Mouse (Mus musculus) MEL (cell line): ENCODE results near the gene Elovl1. TPM values are rescaled to one million over a fixed set of nuclear protein-coding genes. Genes with fewer than 3 reads are reported as not detected.

Experiments
- DNase-seq: peaks from one replicate; pipeline ENCODE4 v3.0.0; 2011; ENCODE audit warnings: low read depth, low spot score
- H3K27ac ChIP-seq: 2 replicates; pipeline ENCODE4 v1.5.1; 2012; ENCODE audit warnings: low read depth, mild to moderate bottlenecking, control low read depth, low read length, moderate library complexity; ENCODE audit not compliant: control insufficient read depth
- H3K27me3 ChIP-seq, 2 experiments: fragments of 150-350 bp in 1 of 2; sonication (generic) in 1 of 2; 2 replicates each; pipeline ENCODE4 v1.6.1; 2012; ENCODE audit warnings: low read length in 2 of 2, mild to moderate bottlenecking in 2 of 2, improper control_type of control experiment in 1 of 2, moderate library complexity in 1 of 2; ENCODE audit not compliant: insufficient read depth in 2 of 2, control insufficient read depth in 1 of 2
- H3K36me3 ChIP-seq, 2 experiments: 2 replicates each; pipeline ENCODE4 v1.6.1; 2012 to 2014; ENCODE audit warnings: low read length in 2 of 2, improper control_type of control experiment in 1 of 2, inconsistent platforms in 1 of 2, mild to moderate bottlenecking in 1 of 2; ENCODE audit not compliant: insufficient read depth in 2 of 2, control insufficient read depth in 1 of 2
- H3K4me1 ChIP-seq, 2 experiments: fragments of 150-350 bp in 1 of 2; sonication (generic) in 1 of 2; 2 replicates each; pipeline ENCODE4 v1.6.1; 2012; ENCODE audit warnings: low read length in 2 of 2, improper control_type of control experiment in 1 of 2, mild to moderate bottlenecking in 1 of 2; ENCODE audit not compliant: insufficient read depth in 2 of 2, control insufficient read depth in 1 of 2
- H3K4me3 ChIP-seq, 2 experiments: fragments of 150-350 bp in 1 of 2; sonication (generic) in 1 of 2; 2 replicates each; pipeline ENCODE4 v1.5.1; 2012; ENCODE audit warnings: low read depth in 2 of 2, low read length in 2 of 2, mild to moderate bottlenecking in 2 of 2, moderate library complexity in 2 of 2, control low read depth in 1 of 2, improper control_type of control experiment in 1 of 2; ENCODE audit not compliant: control insufficient read depth in 1 of 2, insufficient read depth in 1 of 2
- H3K79me2 ChIP-seq: 2 replicates; pipeline ENCODE4 v1.6.1; 2012; ENCODE audit warnings: mild to moderate bottlenecking, low read length, moderate library complexity; ENCODE audit not compliant: control insufficient read depth, poor library complexity, insufficient read depth
- H3K9ac ChIP-seq: 2 replicates; pipeline ENCODE4 v1.6.1; 2012; ENCODE audit warnings: low read depth, mild to moderate bottlenecking, control low read depth, low read length, moderate library complexity; ENCODE audit not compliant: control insufficient read depth, poor library complexity, severe bottlenecking
- H3K9me3 ChIP-seq: fragments of 150-350 bp; sonication (generic); replicated peaks from 2 replicates; pipeline ENCODE4 v1.6.1; 2012; ENCODE audit warnings: mild to moderate bottlenecking, low read length, improper control_type of control experiment, moderate library complexity; ENCODE audit not compliant: insufficient read depth
- BHLHE40 ChIP-seq: IDR thresholded peaks from 2 replicates; pipeline ENCODE4 v1.6.1; 2012; ENCODE audit warnings: low read depth, mild to moderate bottlenecking, inconsistent platforms, low read length, improper control_type of control experiment, borderline replicate concordance
- CHD1 ChIP-seq: IDR thresholded peaks from 2 replicates; pipeline ENCODE4 v1.6.1; 2012; ENCODE audit warnings: low read depth, mild to moderate bottlenecking, inconsistent platforms, low read length, improper control_type of control experiment
- CHD2 ChIP-seq: IDR thresholded peaks from 2 replicates; pipeline ENCODE4 v1.6.1; 2011; ENCODE audit warnings: low read length, improper control_type of control experiment
- CTCF ChIP-seq, 3 experiments: IDR thresholded peaks in 2 of 3; conservative IDR thresholded peaks in 1 of 3; 2 replicates each; pipeline ENCODE4 v1.5.1; 2011 to 2012; ENCODE audit warnings: low read length in 3 of 3, low read depth in 2 of 3, mild to moderate bottlenecking in 2 of 3, improper control_type of control experiment in 1 of 3, inconsistent platforms in 1 of 3, mixed read lengths in 1 of 3, moderate library complexity in 1 of 3; ENCODE audit not compliant: control insufficient read depth in 1 of 3, insufficient read depth in 1 of 3, poor library complexity in 1 of 3, severe bottlenecking in 1 of 3
- E2F4 ChIP-seq: IDR thresholded peaks from 2 replicates; pipeline ENCODE4 v1.6.1; 2011; ENCODE audit warnings: low read depth, low read length, improper control_type of control experiment, borderline replicate concordance
- ELF1 ChIP-seq: IDR thresholded peaks from 2 replicates; pipeline ENCODE4 v1.6.1; 2014; ENCODE audit warnings: low read depth, mild to moderate bottlenecking, inconsistent platforms, low read length, improper control_type of control experiment, moderate library complexity
- ETS1 ChIP-seq: IDR thresholded peaks from 2 replicates; pipeline ENCODE4 v1.6.1; 2012; ENCODE audit warnings: low read depth, mild to moderate bottlenecking, inconsistent platforms, low read length, improper control_type of control experiment, moderate library complexity
- GATA1 ChIP-seq: IDR thresholded peaks from 2 replicates; pipeline ENCODE4 v1.6.1; 2011; ENCODE audit warnings: low read depth, low read length, improper control_type of control experiment
- JUND ChIP-seq: IDR thresholded peaks from 2 replicates; pipeline ENCODE4 v1.6.1; 2011; ENCODE audit warnings: low read depth, mild to moderate bottlenecking, improper control_type of control experiment, low read length
- KAT2A ChIP-seq: conservative IDR thresholded peaks from 2 replicates; pipeline ENCODE4 v1.6.1; 2012; ENCODE audit warnings: low read depth, low read length, improper control_type of control experiment, inconsistent platforms
- MAFK ChIP-seq: IDR thresholded peaks from 2 replicates; pipeline ENCODE4 v1.6.1; 2011; ENCODE audit warnings: low read depth, mild to moderate bottlenecking, low read length, improper control_type of control experiment, borderline replicate concordance
- MAX ChIP-seq: IDR thresholded peaks from 2 replicates; pipeline ENCODE4 v1.6.1; 2011; ENCODE audit warnings: low read length, improper control_type of control experiment
- MXI1 ChIP-seq: IDR thresholded peaks from 2 replicates; pipeline ENCODE4 v1.6.1; 2011; ENCODE audit warnings: mild to moderate bottlenecking, low read depth, low read length, improper control_type of control experiment
- MYB ChIP-seq: IDR thresholded peaks from 2 replicates; pipeline ENCODE4 v1.6.1; 2011; ENCODE audit warnings: mild to moderate bottlenecking, low read depth, low read length, improper control_type of control experiment
- NELFE ChIP-seq: IDR thresholded peaks from 2 replicates; pipeline ENCODE4 v1.6.1; 2011; ENCODE audit warnings: low read depth, low read length, improper control_type of control experiment
- POLR2A ChIP-seq, 2 experiments: IDR thresholded peaks; 2 replicates each; pipeline ENCODE4 v1.6.1; 2011 to 2012; ENCODE audit warnings: low read length in 2 of 2, mild to moderate bottlenecking in 2 of 2, control low read depth in 1 of 2, improper control_type of control experiment in 1 of 2, low read depth in 1 of 2, moderate library complexity in 1 of 2; ENCODE audit not compliant: control insufficient read depth in 1 of 2, insufficient read depth in 1 of 2, poor library complexity in 1 of 2
- POLR2AphosphoS2 ChIP-seq: IDR thresholded peaks from 2 replicates; pipeline ENCODE4 v1.6.1; 2011; ENCODE audit warnings: low read length, improper control_type of control experiment
- RAD21 ChIP-seq: IDR thresholded peaks from 2 replicates; pipeline ENCODE4 v1.6.1; 2011; ENCODE audit warnings: mild to moderate bottlenecking, low read depth, low read length, improper control_type of control experiment
- RCOR1 ChIP-seq: IDR thresholded peaks from 2 replicates; pipeline ENCODE4 v1.6.1; 2012; ENCODE audit warnings: low read depth, mild to moderate bottlenecking, inconsistent platforms, low read length, improper control_type of control experiment
- SIN3A ChIP-seq: IDR thresholded peaks from 2 replicates; pipeline ENCODE4 v1.6.1; 2012; ENCODE audit warnings: low read length, improper control_type of control experiment, inconsistent platforms
- TAL1 ChIP-seq: IDR thresholded peaks from 2 replicates; pipeline ENCODE4 v1.6.1; 2012; ENCODE audit warnings: mild to moderate bottlenecking, inconsistent platforms, low read length, moderate library complexity, mixed read lengths
- UBTF ChIP-seq: IDR thresholded peaks from 2 replicates; pipeline ENCODE4 v1.6.1; 2012; ENCODE audit warnings: low read depth, mild to moderate bottlenecking, inconsistent platforms, low read length, improper control_type of control experiment, moderate library complexity, borderline replicate concordance; ENCODE audit not compliant: insufficient read depth
- USF2 ChIP-seq, 2 experiments: IDR thresholded peaks; 2 replicates each; pipeline ENCODE4 v1.6.1; 2011 to 2012; ENCODE audit warnings: improper control_type of control experiment in 2 of 2, low read length in 2 of 2, borderline replicate concordance in 1 of 2, inconsistent platforms in 1 of 2, low read depth in 1 of 2, mild to moderate bottlenecking in 1 of 2; ENCODE audit not compliant: insufficient read depth in 1 of 2
- ZMIZ1 ChIP-seq: IDR thresholded peaks from 2 replicates; pipeline ENCODE4 v1.6.1; 2012; ENCODE audit warnings: low read depth, mild to moderate bottlenecking, inconsistent platforms, low read length, improper control_type of control experiment, moderate library complexity
- polyA plus RNA-seq, 2 experiments: library from polyadenylated mRNA; stranded (reverse) in 1 of 2; unstranded in 1 of 2; fragments of >175 nt in 1 of 2; fragments of >200 nt in 1 of 2; gene quantifications; 2 replicates each; pipeline versions ENCODE4 v1.2.1 to v1.2.4; 2012; ENCODE audit warnings: low replicate concordance in 2 of 2, low read depth in 1 of 2; ENCODE audit not compliant: insufficient read length in 2 of 2, insufficient read depth in 1 of 2, missing spikeins in 1 of 2
- total RNA-seq: library from RNA; depleted of rRNA; stranded (reverse); fragments of 300-350 nt; gene quantifications from 2 replicates; pipeline ENCODE4 v1.2.3, GENCODE M21; 2012

The Elovl1 gene
- total and polyA plus RNA-seq, 3 experiments: 134 to 391 (median 246) TPM

- Histone ChIP-seq H3K27me3 (peaks cover 5 to 8% of the 10 kb centered on the region in 2 experiments), H3K36me3 (no peaks in the 10 kb centered on the region)
- TF ChIP-seq TAL1 (no peak), KAT2A (no peak), MYB (no peak), POLR2AphosphoS2 (no peak), USF2 (IDR thresholded peaks at IDR 0.05; ENCODE audit: borderline replicate concordance in 1 of 2, insufficient read depth in 1 of 2, low read depth in 1 of 2, low read length in 2 of 2) (no peak), MXI1 (no peak), POLR2A (IDR thresholded peaks at IDR 0.05; ENCODE audit: control insufficient read depth in 1 of 2, insufficient read depth in 1 of 2, low read depth in 1 of 2, low read length in 2 of 2, poor library complexity in 1 of 2) (no peak), E2F4 (no peak), ELF1 (no peak)
- TF ChIP-seq, all 39 proteins: peak for 0
- Histone ChIP-seq H3K27ac (no peak overlapping the region), H3K9me3 (no peaks in the 10 kb centered on the region), H3K4me3 (no peak overlapping the region), H3K79me2 (no peaks in the 10 kb centered on the region), H3K4me1 (no peaks in the 10 kb centered on the region), H3K9ac (no peak overlapping the region)
- DNase-seq: no peak
These were observed 18.0 kb downstream of the Elovl1 start for GRCm38 (mm10) chr4:118445781-118446414.

GRCm38 (mm10) chr4:118446415-118447153 is 18.7 kb downstream of the Elovl1 start:
- Histone ChIP-seq H3K36me3 (no peaks in the 10 kb centered on the region), H3K4me1 (no peaks in the 10 kb centered on the region)

GRCm38 (mm10) chr4:118457345-118457975 is 29.6 kb downstream of the Elovl1 start, which contains the start of gene Mpl:
TSS of gene Mpl (minus strand) at chr4:118457513.
- Histone ChIP-seq H3K4me3 (no peak within 1 kb of the TSS), H3K79me2 (no peaks in the 10 kb centered on the region), H3K27ac (no peak within 1 kb of the TSS), H3K4me1 (no peaks in the 10 kb centered on the region), H3K9me3 (no peaks in the 10 kb centered on the region), H3K9ac (no peak within 1 kb of the TSS), H3K36me3 (no peaks in the 10 kb centered on the region), H3K27me3 (peaks cover 2 to 8% of the 10 kb centered on the region in 2 experiments)
- no peak for DNase-seq
- TF ChIP-seq MAX (no peak), UBTF (no peak), NELFE (no peak), JUND (no peak), ELF1 (no peak), ZMIZ1 (no peak), RCOR1 (no peak), POLR2A (IDR thresholded peaks at IDR 0.05; ENCODE audit: control insufficient read depth in 1 of 2, insufficient read depth in 1 of 2, low read depth in 1 of 2, low read length in 2 of 2, poor library complexity in 1 of 2) (no peak), E2F4 (no peak), BHLHE40 (no peak), ETS1 (no peak), CHD1 (no peak), GATA1 (no peak), MXI1 (no peak), KAT2A (no peak), CTCF (IDR thresholded peaks at IDR 0.05 in 2 of 3, conservative IDR thresholded peaks at IDR 0.05 in 1 of 3; ENCODE audit: control insufficient read depth in 1 of 3, insufficient read depth in 1 of 3, low read depth in 2 of 3, low read length in 3 of 3, poor library complexity in 1 of 3, severe bottlenecking in 1 of 3) (no peak)

More at GRCm38 (mm10) chr4:118446415-118447153, 18.7 kb downstream of the Elovl1 start:
- peaks cover 5 to 8% of the 10 kb centered on the region in 2 experiments for H3K27me3 ChIP-seq
- no peak for TF ChIP-seq POLR2A (IDR thresholded peaks at IDR 0.05; ENCODE audit: control insufficient read depth in 1 of 2, insufficient read depth in 1 of 2, low read depth in 1 of 2, low read length in 2 of 2, poor library complexity in 1 of 2)
- TF ChIP-seq CHD2: no peak
- TF ChIP-seq MAFK: no peak
- no peak for TF ChIP-seq RAD21
- no peak for TF ChIP-seq RCOR1
- TF ChIP-seq SIN3A: no peak
- TF ChIP-seq, all 39 proteins: peak for 0
- no peak overlapping the region for H3K4me3 ChIP-seq
- H3K9ac ChIP-seq: no peak overlapping the region
- no peaks in the 10 kb centered on the region for H3K79me2 ChIP-seq
- no peak for DNase-seq
- no peak overlapping the region for H3K27ac ChIP-seq
- H3K9me3 ChIP-seq: no peaks in the 10 kb centered on the region
